Mouse (Mus musculus) cerebellum, adult 2 months (tissue): Measurements from ENCODE around the gene Rabgap1l.

Source experiments
- CTCF ChIP-seq: fragments of 200-500 bp; IDR thresholded peaks from 2 replicates; pipeline ENCODE4 v1.5.1; 2011; ENCODE audit warnings: low read depth, mild to moderate bottlenecking, control low read depth, low read length, moderate library complexity, borderline replicate concordance; ENCODE audit not compliant: insufficient read depth
- POLR2A ChIP-seq: fragments of 200-500 bp; IDR thresholded peaks from 2 replicates; pipeline ENCODE4 v1.6.1; 2011; ENCODE audit warnings: low read length, control low read depth, borderline replicate concordance; ENCODE audit not compliant: insufficient read depth

- TF ChIP-seq CTCF, result no peak
- TF ChIP-seq POLR2A, result no peak
Measured at GRCm38 (mm10) chr1:160521918-160522317, 271.1 kb downstream of the Rabgap1l start.
